Mouse (Mus musculus) lung, postnatal 0 days (tissue): ENCODE data around the gene Zfp746.

Source experiments
- CTCF ChIP-seq: IDR thresholded peaks from 2 replicates; pipeline ENCODE4 v1.5.1; 2016; ENCODE audit warnings: antibody characterized with exemption, mild to moderate bottlenecking
- EP300 ChIP-seq: IDR thresholded peaks from 2 replicates; pipeline ENCODE4 v1.6.1; 2016; ENCODE audit warnings: antibody characterized with exemption, mild to moderate bottlenecking, control low read depth

- TF ChIP-seq CTCF, result no peak
- no peak for TF ChIP-seq EP300
Observed at GRCm38 (mm10) chr6:48032661-48033060, 53.7 kb downstream of the Zfp746 start.
